ENCODE assay signal across 8 mouse cellular contexts in the genomic region with DNA sequence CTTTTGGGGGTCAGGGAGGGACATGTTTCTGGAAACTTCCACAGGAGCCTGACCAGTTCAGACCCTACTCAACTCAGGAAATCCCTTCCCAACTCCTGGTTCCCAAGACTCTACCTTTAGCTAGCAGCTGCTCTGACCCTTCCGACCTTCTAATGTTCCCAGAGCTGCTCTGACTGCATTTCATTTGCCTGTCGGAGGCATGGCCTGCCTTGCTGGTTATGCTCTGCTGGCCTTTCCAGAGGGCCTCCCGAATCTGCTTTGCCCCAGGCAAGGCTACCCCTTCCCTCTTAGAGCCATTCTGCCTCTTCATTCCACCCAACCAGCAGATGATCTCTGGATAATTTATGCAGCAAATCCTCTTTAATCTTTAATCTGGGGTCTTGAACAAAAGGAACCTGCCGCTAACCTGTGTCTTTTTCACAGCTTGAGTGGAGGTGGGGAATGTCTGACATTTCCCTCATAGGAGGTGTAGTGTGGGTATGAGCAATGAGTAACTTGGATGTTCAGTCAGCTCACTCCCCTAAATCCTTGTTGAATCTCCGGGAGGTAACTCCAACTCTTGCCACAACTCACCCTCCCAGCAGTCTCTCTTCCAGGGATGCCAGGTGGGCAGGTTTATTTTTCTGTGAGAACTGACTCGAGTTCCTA. TPM values are rescaled to one million over a fixed set of nuclear protein-coding genes. Genes with fewer than 3 reads are reported as not detected.
DNase-seq lines count a peak whose midpoint lies in the region; ATAC-seq and TF ChIP-seq lines count a peak whose summit lies in the region.

No protein-coding gene starts in this region.

- TF ChIP-seq EP300 in CH12.LX (IDR thresholded peaks at IDR 0.05; ENCODE audit: low read length): no peak

- in situ Hi-C loops in CH12.LX (cut with MboI; ENCODE audit: low pct_ligation_motif_present, low pct_unique_long_range_greater_than_20kb, low sequenced_read_pairs): no loop called here

- no peak for ATAC-seq in forebrain, postnatal 0 days
- no peak for ATAC-seq in limb, embryonic 11.5 days (ENCODE audit: insufficient number of reproducible peaks, low FRiP score, low TSS enrichment, low read depth)
- ATAC-seq in stomach, embryonic 14.5 days (ENCODE audit: insufficient number of reproducible peaks, insufficient read depth, low FRiP score, low read depth): no peak
- ATAC-seq in megakaryocyte progenitor cell, adult 5-6 weeks (replicated peaks; ENCODE audit: poor library complexity): no peak

- H3K4me1 ChIP-seq in CH12.LX (ENCODE audit: control insufficient read depth in 1 of 2, insufficient read depth in 2 of 2): peaks cover 15 to 33% of the 10 kb centered on the region in 2 experiments
- H3K4me1 ChIP-seq in forebrain, postnatal 0 days (ENCODE audit: insufficient read depth): peaks cover 12% of the 10 kb centered on the region; the same call in 1 of the 2 replicates
- peaks cover 12% of the 10 kb centered on the region; the same call in 1 of the 2 replicates for H3K4me1 ChIP-seq in limb, embryonic 11.5 days (ENCODE audit: control insufficient read depth, insufficient read depth, low read length)
- peaks cover 7% of the 10 kb centered on the region; the same call in 1 of the 2 replicates for H3K4me1 ChIP-seq in stomach, embryonic 14.5 days (ENCODE audit: control insufficient read depth, insufficient read depth, low read length)

- TF ChIP-seq RAD21 in CH12.LX (IDR thresholded peaks at IDR 0.05; ENCODE audit: low read depth, low read length): no peak

- no peak overlapping the region for H3K9ac ChIP-seq in CH12.LX (ENCODE audit: insufficient read depth, low read depth)
- H3K9ac ChIP-seq in forebrain, postnatal 0 days: peak overlapping the region; percentile 62
- H3K9ac ChIP-seq in limb, embryonic 11.5 days (ENCODE audit: low read length): no peak overlapping the region
- no peak overlapping the region; the same call in 1 of the 2 replicates for H3K9ac ChIP-seq in stomach, embryonic 14.5 days (replicated peaks; ENCODE audit: low read depth, low read length)

- H3K79me2 ChIP-seq in CH12.LX (replicated peaks; ENCODE audit: control insufficient read depth, extremely low read depth, insufficient read depth, poor library complexity, severe bottlenecking): no peaks in the 10 kb centered on the region

- H3K4me2 ChIP-seq in CH12.LX (ENCODE audit: insufficient read depth, low read depth, poor library complexity, severe bottlenecking): peak overlapping the region; percentile 65
- peak overlapping the region; percentile 87 for H3K4me2 ChIP-seq in forebrain, postnatal 0 days (ENCODE audit: low read depth)
- H3K4me2 ChIP-seq in limb, embryonic 11.5 days (ENCODE audit: low read depth, severe bottlenecking): peak overlapping the region; percentile 97
- H3K4me2 ChIP-seq in stomach, embryonic 14.5 days (replicated peaks; ENCODE audit: low read depth, low read length): peak overlapping the region; percentile 81

- H3K9me3 ChIP-seq in CH12.LX (replicated peaks; ENCODE audit: low read length): no peaks in the 10 kb centered on the region
- no peaks in the 10 kb centered on the region for H3K9me3 ChIP-seq in forebrain, postnatal 0 days (ENCODE audit: low read length)
- no peaks in the 10 kb centered on the region for H3K9me3 ChIP-seq in limb, embryonic 11.5 days (ENCODE audit: control insufficient read depth, low read length)
- no peaks in the 10 kb centered on the region for H3K9me3 ChIP-seq in stomach, embryonic 14.5 days (ENCODE audit: control insufficient read depth, low read depth, low read length)

- no peak overlapping the region for H3K27ac ChIP-seq in CH12.LX (ENCODE audit: insufficient read depth, low read depth)
- no peak overlapping the region for H3K27ac ChIP-seq in forebrain, postnatal 0 days (ENCODE audit: low read depth, low read length)
- H3K27ac ChIP-seq in limb, embryonic 11.5 days (replicated peaks; ENCODE audit: low read depth, low read length): no peak overlapping the region
- H3K27ac ChIP-seq in stomach, embryonic 14.5 days (ENCODE audit: low read length): no peak overlapping the region

- DNase-seq in cerebellum, adult 18-20 months: peak; percentile 18 to 40
- DNase-seq in cerebellum, postnatal 25 days: no peak
- DNase-seq in CH12.LX (ENCODE audit: extremely low read depth): no peak
- DNase-seq in forebrain, postnatal 0 days: no peak
- no peak for DNase-seq in limb, embryonic 11.5 days (ENCODE audit: low spot score)
- no peak for DNase-seq in thymus, postnatal 4 days

- dilution Hi-C loops in CH12.LX (cut with MboI; ENCODE audit: extremely low pct_ligation_motif_present, extremely low pct_unique_long_range_greater_than_20kb, low sequenced_read_pairs): no loop called here

- no peak overlapping the region for H3K4me3 ChIP-seq in CH12.LX (replicated peaks in 1 of 3; ENCODE audit: low read depth in 2 of 3, low read length in 2 of 3, poor library complexity in 1 of 3)
- peak overlapping the region; percentile 48 for H3K4me3 ChIP-seq in forebrain, postnatal 0 days (ENCODE audit: low read depth, low read length)
- H3K4me3 ChIP-seq in limb, embryonic 11.5 days (ENCODE audit: low read depth, low read length): peak overlapping the region; percentile 57
- H3K4me3 ChIP-seq in stomach, embryonic 14.5 days (ENCODE audit: low read depth, low read length): peak overlapping the region; percentile 38

- peaks cover 61% of the 10 kb centered on the region for H3K27me3 ChIP-seq in CH12.LX (replicated peaks)
- H3K27me3 ChIP-seq in forebrain, postnatal 0 days (ENCODE audit: insufficient read depth, low read length): no peaks in the 10 kb centered on the region
- H3K27me3 ChIP-seq in limb, embryonic 11.5 days (ENCODE audit: control insufficient read depth, insufficient read depth, low read length): no peaks in the 10 kb centered on the region
- H3K27me3 ChIP-seq in stomach, embryonic 14.5 days (ENCODE audit: control insufficient read depth, insufficient read depth, low read length): no peaks in the 10 kb centered on the region

- 13% methylated on average over 6 of the region's 6 CpGs for WGBS in forebrain, postnatal 0 days
- WGBS in limb, embryonic 11.5 days: 18% methylated on average over 6 of the region's 6 CpGs
- WGBS in stomach, embryonic 14.5 days: 25% methylated on average over 6 of the region's 6 CpGs

- no peaks in the 10 kb centered on the region for H3K36me3 ChIP-seq in CH12.LX (replicated peaks in 1 of 2; ENCODE audit: control insufficient read depth in 1 of 2, insufficient read depth in 1 of 2, low read length in 1 of 2)
- H3K36me3 ChIP-seq in forebrain, postnatal 0 days (ENCODE audit: insufficient read depth): no peaks in the 10 kb centered on the region
- no peaks in the 10 kb centered on the region for H3K36me3 ChIP-seq in limb, embryonic 11.5 days (ENCODE audit: control insufficient read depth, insufficient read depth, low read length)
- H3K36me3 ChIP-seq in stomach, embryonic 14.5 days (ENCODE audit: control insufficient read depth, insufficient read depth, low read length): no peaks in the 10 kb centered on the region

- no peak for TF ChIP-seq POLR2A in CH12.LX (IDR thresholded peaks at IDR 0.05; ENCODE audit: low read depth, low read length)

- TF ChIP-seq CTCF in CH12.LX (conservative IDR thresholded peaks at IDR 0.05 in 1 of 2, IDR thresholded peaks at IDR 0.05 in 1 of 2; ENCODE audit: low read depth in 2 of 2, low read length in 2 of 2): no peak
- no peak for TF ChIP-seq CTCF in forebrain, postnatal 0 days (IDR thresholded peaks at IDR 0.05; ENCODE audit: low read depth)

RNA-seq across cellular contexts. Expression of a gene that starts 9.0 kb away (rescaled TPM):
- 1.5 and 1.7 TPM in 2 replicates for total RNA-seq in CH12.LX (2012; rRNA removed)
- total RNA-seq in CH12.LX (2014; rRNA removed): 0.32 TPM in 1 of 2 replicates, not detected in the other
- 0.42 and 1.5 TPM in 2 replicates for polyA plus RNA-seq in CH12.LX (2012; ENCODE audit: insufficient read length, low read depth)
- 19.9 and 22.5 TPM in 2 replicates for total RNA-seq in forebrain, postnatal 0 days (2014; rRNA removed)
- 33.5 and 34.2 TPM in 2 replicates for polyA plus RNA-seq in forebrain, postnatal 0 days (2015; fragmentation: Nextera tagmentation; extraction: Ambion mirVana)
- polyA plus RNA-seq in limb, embryonic 11.5 days (2014; fragmentation: Nextera tagmentation; extraction: Ambion mirVana): 5.3 and 5.5 TPM in 2 replicates
- 15.7 and 15.8 TPM in 2 replicates for polyA plus RNA-seq in stomach, embryonic 14.5 days (2014; fragmentation: Nextera tagmentation; extraction: Ambion mirVana)
- total RNA-seq in megakaryocyte progenitor cell, adult 5-6 weeks (2015): 1.6 and 2.7 TPM in 2 replicates
- total RNA-seq in megakaryocyte progenitor cell, adult 5-6 weeks (2017): 1.5 and 4.8 TPM in 2 replicates

RNA-seq across cellular contexts. Expression of a gene that starts 11.3 kb away (rescaled TPM):
- total RNA-seq in CH12.LX (2012; rRNA removed) (not detected in 2 replicates), CH12.LX (2014; rRNA removed) (not detected in 2 replicates)
- not detected in 2 replicates for polyA plus RNA-seq in CH12.LX (2012; ENCODE audit: insufficient read length, low read depth)
- not detected in 2 replicates for total RNA-seq in forebrain, postnatal 0 days (2014; rRNA removed)
- polyA plus RNA-seq in forebrain, postnatal 0 days (2015; fragmentation: Nextera tagmentation; extraction: Ambion mirVana): not detected in 2 replicates
- not detected in 2 replicates for polyA plus RNA-seq in limb, embryonic 11.5 days (2014; fragmentation: Nextera tagmentation; extraction: Ambion mirVana)
- polyA plus RNA-seq in stomach, embryonic 14.5 days (2014; fragmentation: Nextera tagmentation; extraction: Ambion mirVana): not detected in 2 replicates
- not detected in 2 replicates for total RNA-seq in megakaryocyte progenitor cell, adult 5-6 weeks (2015)
- total RNA-seq in megakaryocyte progenitor cell, adult 5-6 weeks (2017): not detected in 2 replicates

RNA-seq across cellular contexts. Expression of a gene that starts 14.2 kb away (rescaled TPM):
- total RNA-seq in CH12.LX (2012; rRNA removed) (29.4 and 40.5 TPM in 2 replicates), CH12.LX (2014; rRNA removed) (27.2 and 29.5 TPM in 2 replicates)
- polyA plus RNA-seq in CH12.LX (2012; ENCODE audit: insufficient read length, low read depth): 31.7 and 32.9 TPM in 2 replicates
- total RNA-seq in forebrain, postnatal 0 days (2014; rRNA removed): 85.6 and 86.3 TPM in 2 replicates
- polyA plus RNA-seq in forebrain, postnatal 0 days (2015; fragmentation: Nextera tagmentation; extraction: Ambion mirVana): 28.7 and 32.7 TPM in 2 replicates
- 62.4 and 66.8 TPM in 2 replicates for polyA plus RNA-seq in limb, embryonic 11.5 days (2014; fragmentation: Nextera tagmentation; extraction: Ambion mirVana)
- 30.5 and 32.0 TPM in 2 replicates for polyA plus RNA-seq in stomach, embryonic 14.5 days (2014; fragmentation: Nextera tagmentation; extraction: Ambion mirVana)
- 14.4 and 15.7 TPM in 2 replicates for total RNA-seq in megakaryocyte progenitor cell, adult 5-6 weeks (2015)
- total RNA-seq in megakaryocyte progenitor cell, adult 5-6 weeks (2017): 20.9 and 25.0 TPM in 2 replicates

RNA-seq across cellular contexts. Expression of a gene that starts 39.2 kb away (rescaled TPM):
- total RNA-seq in CH12.LX (2012; rRNA removed): 0.04 TPM in 1 of 2 replicates, not detected in the other
- total RNA-seq in CH12.LX (2014; rRNA removed): not detected in 2 replicates
- not detected in 2 replicates for polyA plus RNA-seq in CH12.LX (2012; ENCODE audit: insufficient read length, low read depth)
- total RNA-seq in forebrain, postnatal 0 days (2014; rRNA removed): 0.23 and 0.48 TPM in 2 replicates
- 0.08 and 0.16 TPM in 2 replicates for polyA plus RNA-seq in forebrain, postnatal 0 days (2015; fragmentation: Nextera tagmentation; extraction: Ambion mirVana)
- polyA plus RNA-seq in limb, embryonic 11.5 days (2014; fragmentation: Nextera tagmentation; extraction: Ambion mirVana): 0.27 and 0.34 TPM in 2 replicates
- 0.21 and 0.41 TPM in 2 replicates for polyA plus RNA-seq in stomach, embryonic 14.5 days (2014; fragmentation: Nextera tagmentation; extraction: Ambion mirVana)
- not detected in 2 replicates for total RNA-seq in megakaryocyte progenitor cell, adult 5-6 weeks (2015)
- not detected in 2 replicates for total RNA-seq in megakaryocyte progenitor cell, adult 5-6 weeks (2017)

Comparison
In these comparisons a context has a peak if more than half of its experiments do, and no peak if none do; other contexts are left out.
1. DNase-seq: peak in cerebellum, adult 18-20 months (2 of 2); none in cerebellum, postnatal 25 days (0 of 2), CH12.LX (single experiment), forebrain, postnatal 0 days (single experiment), limb, embryonic 11.5 days (single experiment) and thymus, postnatal 4 days (single experiment).
2. H3K4me3 ChIP-seq: peak in forebrain, postnatal 0 days (single experiment), limb, embryonic 11.5 days (single experiment) and stomach, embryonic 14.5 days (single experiment); none in CH12.LX (0 of 3).
3. Peak in every context shown above with its lines, with median percentiles within 50 percentile points of each other: H3K4me2 ChIP-seq.